Mouse (Mus musculus) thymus, adult 2 months (tissue): ENCODE measurements at regions not wholly inside any gene's neighbourhood (a gene's known extent, or its start where the extent isn't known, plus 50 kb on each side); places are given as distances from the start of the nearest gene placed in this dataset.

Source experiments
- CTCF ChIP-seq: fragments of 200-500 bp; IDR thresholded peaks from 2 replicates; pipeline ENCODE4 v1.5.1; 2012; ENCODE audit warnings: mild to moderate bottlenecking, control low read depth, low read length, moderate library complexity, borderline replicate concordance; ENCODE audit not compliant: control insufficient read depth, poor library complexity, insufficient read depth; ENCODE audit errors: extremely low read depth
- POLR2A ChIP-seq: fragments of 200-500 bp; IDR thresholded peaks from 2 replicates; pipeline ENCODE4 v1.6.1; 2012; ENCODE audit warnings: mild to moderate bottlenecking, low read length, control low read depth, moderate library complexity; ENCODE audit not compliant: control insufficient read depth, poor library complexity, insufficient read depth; ENCODE audit errors: extremely low read depth

GRCm38 (mm10) chr9:50142756-50143155 is 202.0 kb downstream of the Rpl10-ps3 start:
- TF ChIP-seq POLR2A (no peak), CTCF (no peak)
